Mouse (Mus musculus) adrenal gland, adult 8-10 months (tissue): ENCODE results near the gene Rpl10. TPM values are rescaled to one million over a fixed set of nuclear protein-coding genes. Genes with fewer than 3 reads are reported as not detected.

Experiments
- DNase-seq: peaks from one replicate; pipeline ENCODE4 v3.0.0; 2022
- total RNA-seq, 4 experiments: library from RNA; stranded (reverse); gene quantifications; 2 replicates each; pipeline ENCODE4 v1.2.4; 2022

Rpl10 gene
- 100 to 1,000 TPM; 315 to 542 (median 416) TPM for total RNA-seq

GRCm38 (mm10) chrX:74270062-74270901 lies at the start of gene Rpl10:
Gene Rpl10, plus strand, starts transcription at chrX:74270812.
- DNase-seq: peak; percentile 92

DNA sequence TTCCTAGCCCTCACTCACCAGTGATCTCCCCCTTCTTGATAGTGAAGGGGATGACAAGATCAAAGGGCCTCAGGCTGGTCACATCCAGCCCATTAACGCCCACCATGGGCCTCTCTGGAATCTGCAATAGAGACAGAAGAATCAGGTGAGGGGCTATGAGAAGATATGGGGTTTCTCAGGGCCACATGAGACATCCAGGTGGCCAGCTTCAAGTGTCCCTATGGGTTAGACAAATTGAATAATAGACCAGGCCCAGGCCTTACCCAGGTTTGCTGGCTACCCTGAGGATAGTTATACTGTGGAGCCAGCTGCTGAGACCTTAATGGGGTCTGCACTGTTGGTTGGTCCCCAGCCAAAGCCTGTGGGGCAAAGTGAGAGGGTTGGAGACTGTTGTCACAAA lies 40.6 kb upstream of the Rpl10 start:
- no peak for DNase-seq

GRCm38 (mm10) chrX:74233196-74233595 lies 37.4 kb upstream of the Rpl10 start:
- no peak for DNase-seq

GRCm38 (mm10) chrX:74240332-74240731 lies 30.3 kb upstream of the Rpl10 start:
- DNase-seq: no peak

DNA sequence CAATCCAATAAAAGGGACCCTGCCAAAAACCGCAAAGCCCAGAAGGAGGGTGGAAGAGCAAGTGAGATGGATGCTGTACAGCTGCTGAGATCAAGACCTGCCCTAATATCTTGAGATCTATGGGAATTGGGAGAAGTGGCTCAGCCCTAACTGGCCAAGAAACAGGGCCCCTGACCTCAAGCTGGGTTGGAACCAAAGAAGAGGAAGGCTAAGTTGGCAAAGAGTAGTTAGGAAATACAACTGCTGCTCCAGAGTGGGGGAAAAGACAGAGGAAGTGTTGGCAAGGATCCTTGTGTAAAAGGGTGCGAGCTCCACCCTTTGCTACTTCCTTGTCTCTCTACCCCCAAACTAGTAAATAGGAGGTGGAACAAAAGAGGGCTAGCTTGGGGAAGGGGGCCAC lies 27.2 kb upstream of the Rpl10 start:
- no peak for DNase-seq

DNA sequence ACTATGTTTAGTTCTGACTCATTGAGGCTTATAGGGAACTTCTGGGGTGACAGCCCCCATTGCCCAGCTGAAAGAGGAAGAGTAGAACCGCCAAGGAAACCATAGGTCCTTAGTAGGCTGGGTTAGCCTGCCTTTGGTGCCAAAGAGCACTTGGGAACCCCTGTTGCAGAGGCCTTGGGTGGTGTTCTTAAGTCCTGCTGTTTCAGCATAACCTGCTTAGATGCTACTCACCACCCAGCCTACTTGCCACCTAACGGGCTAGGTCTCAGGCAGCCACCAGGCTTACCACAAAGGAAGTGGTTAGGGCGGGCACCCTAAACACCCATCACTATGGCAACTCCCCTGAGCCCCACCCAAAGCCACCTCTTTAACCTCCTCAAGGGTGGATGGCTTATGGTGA lies 26.8 kb upstream of the Rpl10 start:
- no peak for DNase-seq

DNA sequence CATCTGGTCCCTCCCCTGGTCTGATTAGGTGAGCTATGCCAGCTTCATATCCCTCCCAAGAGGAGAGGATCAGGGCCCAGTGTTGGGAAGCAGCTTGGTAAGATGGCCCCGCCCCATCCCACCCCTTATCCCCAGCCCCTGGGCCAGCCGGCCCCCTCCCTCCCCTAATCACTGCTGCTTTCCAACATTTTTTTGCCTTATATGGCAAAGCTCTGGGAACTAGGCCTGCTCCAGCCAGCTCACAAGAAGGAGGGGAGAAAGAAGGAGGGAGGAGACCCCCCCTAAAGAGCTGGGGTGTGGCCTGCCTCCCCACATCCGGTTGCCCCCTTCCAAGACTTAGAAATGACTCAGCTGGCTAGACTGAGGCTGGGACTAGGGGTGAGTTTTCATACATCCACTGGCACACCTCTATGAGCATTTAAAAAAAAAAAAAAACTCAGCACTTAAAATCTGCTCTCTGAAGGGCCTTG lies 26.0 kb upstream of the Rpl10 start:
- DNase-seq: peak; percentile 36

GRCm38 (mm10) chrX:74245107-74245506 lies 25.5 kb upstream of the Rpl10 start:
- no peak for DNase-seq

GRCm38 (mm10) chrX:74245687-74246086 lies 24.9 kb upstream of the Rpl10 start:
- DNase-seq: peak; percentile 61

GRCm38 (mm10) chrX:74246213-74246681 lies 24.4 kb upstream of the Rpl10 start:
- DNase-seq: peak; percentile 85

DNA sequence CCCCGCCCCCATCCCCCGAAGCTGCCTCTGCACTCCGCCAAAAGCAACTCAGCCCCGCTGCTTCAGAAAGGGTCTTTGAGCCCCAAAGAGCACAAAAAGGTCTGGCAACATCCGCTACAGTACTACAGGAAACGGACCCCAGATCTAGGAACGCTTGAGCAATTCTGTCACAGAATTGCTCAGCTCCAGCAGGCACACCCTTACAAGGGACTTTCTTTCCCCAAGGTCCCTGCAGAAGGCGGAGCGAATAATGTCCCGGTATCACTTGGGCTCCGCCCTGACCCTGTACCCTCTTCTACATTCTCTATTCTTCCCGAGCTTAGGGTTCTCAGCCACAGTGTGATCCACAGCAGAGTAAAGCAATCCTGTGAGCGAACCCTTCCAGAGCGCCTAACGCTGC lies 23.9 kb upstream of the Rpl10 start:
- no peak for DNase-seq

DNA sequence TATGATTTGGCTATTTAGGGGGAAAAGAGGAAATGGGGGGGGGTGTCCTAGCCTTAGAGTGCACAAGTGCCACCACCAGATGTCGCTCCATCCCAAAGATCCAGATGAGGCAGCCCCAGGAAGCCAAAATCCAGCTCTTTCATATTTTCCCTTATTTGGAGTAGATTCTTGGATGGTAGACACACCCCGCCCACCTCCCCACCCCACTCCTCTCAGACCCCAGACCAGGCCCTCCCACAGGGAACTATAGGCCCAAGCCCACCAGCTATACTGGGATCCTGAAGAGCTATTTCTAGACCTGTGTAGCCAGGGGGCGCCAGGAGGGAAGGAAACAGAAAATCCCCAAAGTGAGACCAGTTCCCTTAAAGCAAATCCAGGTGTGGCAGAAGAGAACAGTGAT lies 22.0 kb upstream of the Rpl10 start:
- DNase-seq: peak; percentile 32

- DNase-seq: no peak
Observed at GRCm38 (mm10) chrX:74249615-74250014, 21.0 kb upstream of the Rpl10 start, which contains the start of gene Flna. Gene Flna, minus strand, starts transcription at chrX:74249820.

DNA sequence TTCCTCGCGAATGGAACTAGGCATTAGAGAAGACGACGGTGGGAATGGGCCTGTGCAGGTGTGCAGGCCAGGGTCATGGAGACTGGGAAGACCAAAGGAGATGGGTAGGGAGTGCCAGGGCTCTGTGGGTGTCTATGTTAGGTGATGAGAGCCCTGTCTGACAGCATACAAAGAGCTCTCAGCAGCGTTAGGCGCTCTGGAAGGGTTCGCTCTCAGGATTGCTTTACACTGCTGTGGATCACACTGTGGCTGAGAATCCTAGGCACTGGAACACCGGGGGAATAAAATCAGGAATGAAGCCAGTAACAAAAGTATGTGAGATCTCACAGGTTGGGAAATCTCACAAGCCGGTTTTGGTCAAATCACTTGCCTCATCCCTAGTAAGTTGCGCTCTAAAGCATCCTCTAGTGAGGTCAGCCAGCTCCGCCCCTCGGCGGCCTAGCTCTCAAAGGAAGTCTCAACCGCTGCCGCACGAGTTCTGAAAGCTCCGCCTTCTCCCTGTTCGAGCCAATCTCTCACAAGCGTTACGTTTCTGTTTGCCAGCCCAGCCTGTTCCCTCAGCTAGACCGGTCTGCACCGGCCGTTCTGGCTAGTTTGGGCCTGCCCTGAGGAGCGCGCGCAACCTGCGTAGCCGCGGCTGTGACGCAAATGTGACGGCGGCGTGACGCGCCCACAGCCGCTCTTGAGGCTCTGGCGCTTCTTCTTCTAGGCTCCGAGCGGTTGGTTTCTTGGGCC lies 16.3 kb upstream of the Rpl10 start, which contains the start of gene Emd:
Gene Emd (plus strand): TSS at position 535 of the 735 bp plus-strand sequence.
- peak; percentile 91 for DNase-seq

GRCm38 (mm10) chrX:74254888-74255565 lies 15.6 kb upstream of the Rpl10 start:
- DNase-seq: no peak

GRCm38 (mm10) chrX:74257746-74258145 lies 12.9 kb upstream of the Rpl10 start:
- no peak for DNase-seq

DNA sequence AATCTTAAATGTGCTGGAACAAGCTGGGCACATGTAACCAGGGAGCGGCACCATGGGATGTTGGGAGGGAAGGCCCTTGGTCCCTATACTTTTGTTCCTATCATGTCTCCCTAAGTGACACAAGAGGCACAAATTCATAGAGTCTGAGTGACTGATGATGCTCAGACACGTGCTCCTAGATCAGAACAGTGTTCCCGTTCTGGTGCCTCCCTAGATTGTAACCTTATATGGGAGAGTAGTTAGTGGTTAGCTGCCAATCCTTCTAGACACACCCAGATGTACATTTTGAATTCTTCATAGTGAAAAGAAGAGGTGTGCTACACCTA lies 913 bp upstream of the Rpl10 start:
- DNase-seq: no peak

- DNase-seq: peak; percentile 18
Observed at GRCm38 (mm10) chrX:74270902-74271551, 415 bp downstream of the Rpl10 start.

GRCm38 (mm10) chrX:74273422-74274322 lies 3.1 kb downstream of the Rpl10 start:
- no peak for DNase-seq

DNA sequence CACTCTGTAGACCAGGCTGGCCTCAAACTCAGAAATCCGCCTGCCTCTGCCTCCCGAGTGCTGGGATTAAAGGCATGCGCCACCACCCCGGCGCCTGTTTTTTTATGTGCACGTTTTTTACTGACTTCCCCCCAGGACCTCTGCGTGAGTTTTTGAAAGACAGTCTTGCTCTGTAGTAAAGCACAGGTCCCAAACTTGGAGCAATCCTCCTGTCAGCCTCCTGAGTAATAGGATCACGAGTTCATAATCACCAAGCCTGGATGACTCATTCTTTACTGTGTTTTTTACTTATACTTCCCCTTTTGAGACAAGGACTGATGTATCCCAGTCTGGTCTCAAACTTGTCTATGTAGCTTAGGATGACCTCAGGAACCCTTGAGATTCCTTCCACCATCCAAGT lies 7.3 kb downstream of the Rpl10 start:
- DNase-seq: no peak

DNA sequence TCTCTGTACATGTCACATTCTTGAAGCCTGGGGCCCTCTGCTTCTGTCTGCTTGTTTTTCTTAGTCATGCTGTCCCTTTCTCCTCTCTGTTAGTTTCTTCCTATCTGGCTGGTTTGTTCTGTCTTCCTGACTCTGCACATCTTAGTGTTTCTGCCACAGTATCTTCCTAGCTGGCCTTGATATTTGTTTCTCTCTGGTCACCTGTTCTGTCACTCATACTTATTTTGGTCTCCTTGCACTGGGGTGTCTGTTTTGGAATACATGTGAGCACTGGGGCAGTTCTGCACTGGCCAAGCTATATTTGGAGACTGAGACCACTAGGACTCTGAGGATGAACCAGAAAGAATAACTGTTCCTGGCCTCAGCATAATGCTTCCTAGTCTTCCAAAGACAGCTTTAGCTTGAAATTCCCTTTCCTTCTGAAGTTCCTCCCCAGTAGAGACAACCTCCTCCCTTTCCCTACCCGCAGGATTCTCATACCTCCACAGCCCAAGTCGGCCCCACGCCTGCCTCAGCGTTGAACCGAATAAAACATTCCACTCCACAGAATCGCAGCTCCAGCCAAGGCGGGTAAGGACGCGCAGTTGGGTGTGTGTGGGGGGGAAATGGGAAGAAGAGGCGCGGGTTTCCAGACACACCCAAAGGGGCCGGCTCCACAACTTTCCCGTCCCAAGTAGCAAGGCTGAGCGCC lies 10.6 kb downstream of the Rpl10 start:
- DNase-seq: no peak
